Mouse (Mus musculus): ENCODE data around the gene Ampd2. TPM values are rescaled to one million over a fixed set of nuclear protein-coding genes. Genes with fewer than 3 reads are reported as not detected.

Gene Ampd2
- total RNA-seq, 4 experiments from 2014 or later = 3.1 to 4.4 (median 3.6) TPM

Other genes starting within 250 kb of the Ampd2 start
- not detected for gene Eps8l3, start 209.4 kb downstream of the Ampd2 start, total RNA-seq (2022)
- gene Gstm5, start 190.8 kb downstream of the Ampd2 start, total RNA-seq (2022) = 10 to 100 TPM; 86.8 to 93.3 (median 88.1) TPM
- gene Gstm7, start 154.8 kb downstream of the Ampd2 start, total RNA-seq (2022) = 10 to 100 TPM in 2 of 4 experiments, 1 to 10 TPM in 2; 7.4 to 17.1 (median 10.1) TPM
- gene Gstm6, start 142.9 kb downstream of the Ampd2 start, total RNA-seq (2022) = under 1 TPM in 3 of 4 experiments, not detected in 1; 0.44 to 0.92 (median 0.67) TPM
- not detected for gene Gstm3, start 117.4 kb downstream of the Ampd2 start, total RNA-seq (2022)
- gene Gstm2, start 100.2 kb downstream of the Ampd2 start, total RNA-seq (2022) = 100 to 1,000 TPM in 2 of 4 experiments, 10 to 100 TPM in 2; 78.6 to 144 (median 111) TPM
- gene Gstm1, start 68.7 kb downstream of the Ampd2 start, total RNA-seq (2022) = 100 to 1,000 TPM; 166 to 199 (median 185) TPM
- 10 to 100 TPM; 11.7 to 18.7 (median 14.1) TPM for gene Gstm4, start 41.8 kb downstream of the Ampd2 start, total RNA-seq (2022)
- 1 to 10 TPM in 1 of 4 experiments, under 1 TPM in 3; 0.62 to 1.1 (median 0.82) TPM for gene Gnat2, start 6.1 kb upstream of the Ampd2 start, total RNA-seq (2022)
- 10 to 100 TPM in 3 of 4 experiments, 1 to 10 TPM in 1; 7.7 to 11.5 (median 10.5) TPM for gene Gnai3, start 59.5 kb upstream of the Ampd2 start, total RNA-seq (2022)
- not detected for gene Gpr61, start 68.2 kb upstream of the Ampd2 start, total RNA-seq (2022)
- gene Amigo1, start 99.7 kb upstream of the Ampd2 start, total RNA-seq (2022) = 10 to 100 TPM; 30.3 to 36.5 (median 32.6) TPM
- 1 to 10 TPM; 3.0 to 3.8 (median 3.4) TPM for gene Cyb561d1, start 114.6 kb upstream of the Ampd2 start, total RNA-seq (2022)
- gene Atxn7l2, start 124.3 kb upstream of the Ampd2 start, total RNA-seq (2022) = 1 to 10 TPM; 5.9 to 7.4 (median 6.6) TPM
- gene Sypl2, start 140.0 kb upstream of the Ampd2 start, total RNA-seq (2022) = 100 to 1,000 TPM; 240 to 296 (median 244) TPM
- 10 to 100 TPM; 57.8 to 63.3 (median 60.8) TPM for gene Psma5, start 170.3 kb upstream of the Ampd2 start, total RNA-seq (2022)
- 10 to 100 TPM; 50.2 to 56.6 (median 53.5) TPM for gene Sort1, start 197.4 kb upstream of the Ampd2 start, total RNA-seq (2022)